Mouse (Mus musculus) bone marrow, adult 2 months (tissue): ENCODE measurements around the gene Pik3r1.

Experiments used
- CTCF ChIP-seq: fragments of 200-500 bp; IDR thresholded peaks from 2 replicates; pipeline ENCODE4 v1.5.1; 2011; ENCODE audit warnings: low read length, control low read depth; ENCODE audit not compliant: control insufficient read depth, insufficient read depth
- POLR2A ChIP-seq: fragments of 200-500 bp; IDR thresholded peaks from 2 replicates; pipeline ENCODE4 v1.6.1; 2011; ENCODE audit warnings: low read depth, mild to moderate bottlenecking, control low read depth, low read length, borderline replicate concordance; ENCODE audit not compliant: control insufficient read depth

DNA sequence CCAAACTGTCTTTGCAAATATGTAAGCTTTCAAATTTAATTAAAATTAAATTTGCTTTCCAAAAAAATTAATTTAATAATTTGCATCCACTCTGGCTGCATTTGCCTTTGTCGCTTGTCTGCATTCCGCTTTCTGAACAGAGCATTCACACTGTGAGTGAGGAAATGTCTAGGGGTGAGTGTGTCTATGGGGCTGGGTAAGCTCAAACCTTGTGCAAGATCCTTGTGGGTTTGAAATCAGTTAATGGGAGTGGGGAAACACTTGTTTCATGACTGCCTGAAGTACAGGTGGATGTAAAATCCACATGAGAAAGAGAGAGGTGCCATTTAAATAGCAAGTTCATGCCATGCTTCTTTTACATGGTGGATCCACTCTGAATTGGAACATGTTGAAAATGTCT, 31.3 kb upstream of the Pik3r1 start:
- TF ChIP-seq CTCF (no peak), POLR2A (no peak)
